Comparison of ENCODE assay signal across 28 mouse cellular contexts in genomic region chr6:37393263-37393662, GRCm38 (mm10). TPM values are rescaled to one million over a fixed set of nuclear protein-coding genes. Genes with fewer than 3 reads are reported as not detected.
DNase-seq lines count a peak whose midpoint lies in the region; ATAC-seq lines count a peak whose summit lies in the region.
"Had no signal": no experiment of that assay in that cellular context is flagged by ENCODE, and none has a peak within 500 bp of the region (broad histone marks: within the 10 kb centered on the region; RNA-seq: fewer than 3 reads in every experiment).

No protein-coding gene starts in this region.

- WGBS in heart, embryonic 10.5 days, result 60% methylated on average over 6 of the region's 6 CpGs
- WGBS in embryonic facial prominence, embryonic 12.5 days, result 24% methylated on average over 6 of the region's 6 CpGs
- 44% methylated on average over 6 of the region's 6 CpGs for WGBS in limb, embryonic 10.5 days

- peaks cover 89% of the 10 kb centered on the region for H3K4me1 ChIP-seq in heart, embryonic 10.5 days
- peaks cover 23% of the 10 kb centered on the region; the same call in 1 of the 2 replicates for H3K4me1 ChIP-seq in embryonic facial prominence, embryonic 12.5 days
- H3K4me1 ChIP-seq in limb, embryonic 10.5 days, result peaks cover 16% of the 10 kb centered on the region; the same call in 1 of the 2 replicates
- H3K4me1 ChIP-seq: forebrain, embryonic 15.5 days; neural tube, embryonic 15.5 days had no signal

- intact Hi-C loops in heart, postnatal 36 days (cut with DNase I), result no loop called here

- H3K4me3 ChIP-seq in heart, embryonic 10.5 days, result no peak overlapping the region
- H3K4me3 ChIP-seq in embryonic facial prominence, embryonic 12.5 days, result no peak overlapping the region
- no peak overlapping the region for H3K4me3 ChIP-seq in limb, embryonic 10.5 days
- H3K4me3 ChIP-seq: forebrain, embryonic 15.5 days; gastrocnemius, adult 2 months; kidney, embryonic 15.5 days; left cerebral cortex, adult 2 months; liver, embryonic 15.5 days; midbrain, embryonic 15.5 days; neural tube, embryonic 15.5 days had no signal

- H3K9ac ChIP-seq in embryonic facial prominence, embryonic 12.5 days, result no peak overlapping the region
- H3K9ac ChIP-seq: forebrain, embryonic 15.5 days; hindbrain, embryonic 14.5 days; kidney, embryonic 15.5 days; liver, embryonic 15.5 days; lung, embryonic 14.5 days; midbrain, embryonic 15.5 days; neural tube, embryonic 15.5 days had no signal

- H3K27me3 ChIP-seq in heart, embryonic 10.5 days (ENCODE audit: insufficient read depth, poor library complexity, severe bottlenecking), result no peaks in the 10 kb centered on the region
- H3K27me3 ChIP-seq in embryonic facial prominence, embryonic 12.5 days, result no peaks in the 10 kb centered on the region
- H3K27me3 ChIP-seq in limb, embryonic 10.5 days (ENCODE audit: low read depth, poor library complexity, severe bottlenecking), result no peaks in the 10 kb centered on the region
- H3K27me3 ChIP-seq: forebrain, embryonic 15.5 days; kidney, embryonic 15.5 days; liver, embryonic 15.5 days; midbrain, embryonic 15.5 days; neural tube, embryonic 15.5 days; Patski had no signal

- H3K27ac ChIP-seq in heart, embryonic 10.5 days, result peak overlapping the region; percentile 69
- H3K27ac ChIP-seq in embryonic facial prominence, embryonic 12.5 days, result 0 out of 2 replicates have a peak overlapping the region, but pooled peaks have one; percentile 19
- peak overlapping the region; percentile 53; the same call in 1 of the 2 replicates for H3K27ac ChIP-seq in limb, embryonic 10.5 days
- H3K27ac ChIP-seq: forebrain, embryonic 15.5 days; gastrocnemius, adult 2 months; hindbrain, embryonic 14.5 days; kidney, embryonic 15.5 days; left cerebral cortex, adult 2 months; liver, embryonic 15.5 days; midbrain, embryonic 15.5 days; neural tube, embryonic 15.5 days; stomach, postnatal 0 days had no signal

- ATAC-seq in embryonic facial prominence, embryonic 12.5 days (ENCODE audit: insufficient number of reproducible peaks, insufficient read depth, low FRiP score, low TSS enrichment), result no peak
- ATAC-seq in granulocyte monocyte progenitor cell, adult 5-6 weeks (replicated peaks; ENCODE audit: poor library complexity, severe bottlenecking), result no peak
- ATAC-seq: forebrain, embryonic 15.5 days; midbrain, embryonic 15.5 days; Patski had no signal

- no peak overlapping the region for H3K4me2 ChIP-seq in embryonic facial prominence, embryonic 12.5 days (replicated peaks)
- H3K4me2 ChIP-seq: forebrain, embryonic 15.5 days; hindbrain, embryonic 14.5 days; kidney, embryonic 15.5 days; liver, embryonic 15.5 days; lung, embryonic 14.5 days; midbrain, embryonic 15.5 days; neural tube, embryonic 15.5 days had no signal

- H3K36me3 ChIP-seq in heart, embryonic 10.5 days, result no peaks in the 10 kb centered on the region; the same call in 1 of the 2 replicates
- H3K36me3 ChIP-seq in embryonic facial prominence, embryonic 12.5 days, result peaks cover 10% of the 10 kb centered on the region; the same call in 1 of the 2 replicates
- H3K36me3 ChIP-seq in limb, embryonic 10.5 days, result 0 out of 2 replicates have a peak, but pooled peaks cover 5% of the 10 kb centered on the region
- H3K36me3 ChIP-seq: forebrain, embryonic 15.5 days; liver, embryonic 15.5 days; midbrain, embryonic 15.5 days; neural tube, embryonic 15.5 days had no signal

- DNase-seq in heart, embryonic 10.5 days (ENCODE audit: low spot score), result no peak
- DNase-seq in heart, postnatal 36 days, result no peak
- DNase-seq in limb, embryonic 10.5 days (ENCODE audit: low spot score), result no peak
- DNase-seq in layer of hippocampus, adult 8-10 months (ENCODE audit: low spot score in 2 of 2), result no peak
- DNase-seq in adrenal gland, adult 8-10 months, result no peak
- DNase-seq: adrenal gland, postnatal 25 days; cerebellum, adult 11-12 months; cerebellum, adult 9-11 months; gastrocnemius, adult 2 months; gastrocnemius, postnatal 36 days; kidney, adult 18-20 months; lung, embryonic 14.5 days; lung, postnatal 14 days; spleen, adult 18-20 months; thymus, adult 18-20 months; thymus, postnatal 36 days had no signal

- no peaks in the 10 kb centered on the region for H3K9me3 ChIP-seq in heart, embryonic 10.5 days
- no peaks in the 10 kb centered on the region for H3K9me3 ChIP-seq in embryonic facial prominence, embryonic 12.5 days
- no peaks in the 10 kb centered on the region for H3K9me3 ChIP-seq in limb, embryonic 10.5 days (replicated peaks)
- H3K9me3 ChIP-seq: forebrain, embryonic 15.5 days; kidney, embryonic 15.5 days; liver, embryonic 15.5 days; midbrain, embryonic 15.5 days; neural tube, embryonic 15.5 days had no signal

RNA-seq across cellular contexts. Expression of gene Creb3l2, which starts 48.7 kb away (rescaled TPM):
- polyA plus RNA-seq in heart, embryonic 10.5 days (2016; fragmentation: Nextera tagmentation; extraction: Ambion mirVana), result 33.5 and 36.3 TPM in 2 replicates
- total RNA-seq in heart, postnatal 36 days (2021), result 10 to 100 TPM; 21.5 to 22.6 TPM
- polyA plus RNA-seq in embryonic facial prominence, embryonic 12.5 days (2016; fragmentation: Nextera tagmentation; extraction: Ambion mirVana), result 24.9 and 25.6 TPM in 2 replicates
- polyA plus RNA-seq in limb, embryonic 10.5 days (2016; fragmentation: Nextera tagmentation; extraction: Ambion mirVana), result 9.6 and 17.2 TPM in 2 replicates
- total RNA-seq in layer of hippocampus, adult 8-10 months (2022), result 10 to 100 TPM; 10.3 to 15.9 (median 12.8) TPM
- total RNA-seq in granulocyte monocyte progenitor cell, adult 5-6 weeks (2014; fragmentation: Nextera tagmentation), result 12.1 and 12.4 TPM in 2 replicates
- 3.9 and 4.2 TPM in 2 replicates for total RNA-seq in granulocyte monocyte progenitor cell, adult 5-6 weeks (2017)
- total RNA-seq in adrenal gland, adult 8-10 months (2022), result 100 to 1,000 TPM in 3 of 4 experiments, 10 to 100 TPM in 1; 95.9 to 118 (median 110) TPM
- total RNA-seq: MEL had no signal

Comparison
In these comparisons a context has a peak if more than half of its experiments do, and no peak if none do; other contexts are left out.
1. H3K27ac ChIP-seq: peak in every context shown above with its lines; median percentile 69 in heart, embryonic 10.5 days; 53 in limb, embryonic 10.5 days; 19 in embryonic facial prominence, embryonic 12.5 days.
2. RNA of gene Creb3l2, which starts 48.7 kb away (total RNA-seq): 95.9 to 118 TPM in adrenal gland, adult 8-10 months; 21.5 to 22.6 TPM in heart, postnatal 36 days, 10.3 to 15.9 TPM in layer of hippocampus, adult 8-10 months and 3.9 to 12.4 TPM in granulocyte monocyte progenitor cell, adult 5-6 weeks; every median in the first group is over 4 times any median in the second.